Mouse (Mus musculus) heart, embryonic 15.5 days (tissue): Measurements from ENCODE around the gene Vps41. TPM values are rescaled to one million over a fixed set of nuclear protein-coding genes. Genes with fewer than 3 reads are reported as not detected.
A peak's percentile ranks its signal among the peaks of the same experiment; 100 is the strongest.

Experiments used
- ATAC-seq: fragments of 200-750 bp; cut with Nextera tagmentation; replicated peaks from 2 replicates; pipeline ENCODE4 v1.8.0; 2017; ENCODE audit warnings: low read depth, moderate TSS enrichment; ENCODE audit not compliant: insufficient number of reproducible peaks, insufficient read depth, low FRiP score
- H3K27ac ChIP-seq: fragments of 300-500 bp; sonication (generic); 2 replicates; pipeline ENCODE4 v1.5.1; 2015; ENCODE audit warnings: mild to moderate bottlenecking, inconsistent platforms
- H3K27me3 ChIP-seq: fragments of 300-500 bp; sonication (generic); 2 replicates; pipeline ENCODE4 v1.6.1; 2015; ENCODE audit warnings: inconsistent platforms
- H3K36me3 ChIP-seq: fragments of 300-500 bp; sonication (generic); 2 replicates; pipeline ENCODE4 v1.6.1; 2015; ENCODE audit warnings: mild to moderate bottlenecking, inconsistent platforms
- H3K4me1 ChIP-seq: fragments of 300-500 bp; sonication (generic); replicated peaks from 2 replicates; pipeline ENCODE4 v1.6.1; 2015; ENCODE audit warnings: inconsistent platforms
- H3K4me2 ChIP-seq: fragments of 300-500 bp; sonication (generic); 2 replicates; pipeline ENCODE4 v1.6.1; 2015; ENCODE audit warnings: inconsistent platforms, mild to moderate bottlenecking, moderate library complexity
- H3K4me3 ChIP-seq: fragments of 300-500 bp; sonication (generic); 2 replicates; pipeline ENCODE4 v1.5.1; 2015; ENCODE audit warnings: mild to moderate bottlenecking, inconsistent platforms
- H3K9ac ChIP-seq: fragments of 300-500 bp; sonication (generic); 2 replicates; pipeline ENCODE4 v1.6.1; 2015; ENCODE audit warnings: mild to moderate bottlenecking, inconsistent platforms
- H3K9me3 ChIP-seq: fragments of 300-500 bp; sonication (generic); replicated peaks from 2 replicates; pipeline ENCODE4 v1.6.1; 2016; ENCODE audit warnings: inconsistent platforms
- WGBS: fragments of 180-500 bp; shearing (Covaris S2); methylation state at CpG from one replicate; pipeline ENCODE4 v1.1.7; 2015; ENCODE audit warnings: mixed read lengths; 5-methylcytosine and 5-hydroxymethylcytosine counted together
- polyA plus RNA-seq: library from polyadenylated mRNA; unstranded; fragments of >200 nt; fragmentation: Nextera tagmentation; extraction: Ambion mirVana; gene quantifications from 2 replicates; pipeline ENCODE4 v1.2.1, GENCODE M21; 2015

Gene Vps41
- polyA plus RNA-seq, 1 experiment from 2014 or later: 39.6 TPM

GRCm38 (mm10) chr13:18875321-18875720, 158.2 kb downstream of the Vps41 start:
- Histone ChIP-seq H3K4me2 (no peak overlapping the region), H3K27ac (no peak overlapping the region), H3K4me1 (no peaks in the 10 kb centered on the region), H3K36me3 (no peaks in the 10 kb centered on the region), H3K4me3 (no peak overlapping the region), H3K9ac (no peak overlapping the region), H3K9me3 (no peaks in the 10 kb centered on the region), H3K27me3 (no peaks in the 10 kb centered on the region)
- no peak for ATAC-seq
- 36% methylated on average over 7 of the region's 7 CpGs for WGBS

GRCm38 (mm10) chr13:18892910-18893309, 175.8 kb downstream of the Vps41 start:
- no peaks in the 10 kb centered on the region for H3K36me3 ChIP-seq
- WGBS: 38% methylated on average over 9 of the region's 9 CpGs
- peaks cover 6% of the 10 kb centered on the region; the same call in 1 of the 2 replicates for H3K4me1 ChIP-seq
- no peaks in the 10 kb centered on the region for H3K9me3 ChIP-seq
- H3K4me3 ChIP-seq: no peak overlapping the region
- H3K27me3 ChIP-seq: no peaks in the 10 kb centered on the region
- ATAC-seq: 0 out of 2 replicates have a peak, but pooled peaks have one; percentile 55
- H3K4me2 ChIP-seq: no peak overlapping the region
- no peak overlapping the region for H3K9ac ChIP-seq
- H3K27ac ChIP-seq: no peak overlapping the region

DNA sequence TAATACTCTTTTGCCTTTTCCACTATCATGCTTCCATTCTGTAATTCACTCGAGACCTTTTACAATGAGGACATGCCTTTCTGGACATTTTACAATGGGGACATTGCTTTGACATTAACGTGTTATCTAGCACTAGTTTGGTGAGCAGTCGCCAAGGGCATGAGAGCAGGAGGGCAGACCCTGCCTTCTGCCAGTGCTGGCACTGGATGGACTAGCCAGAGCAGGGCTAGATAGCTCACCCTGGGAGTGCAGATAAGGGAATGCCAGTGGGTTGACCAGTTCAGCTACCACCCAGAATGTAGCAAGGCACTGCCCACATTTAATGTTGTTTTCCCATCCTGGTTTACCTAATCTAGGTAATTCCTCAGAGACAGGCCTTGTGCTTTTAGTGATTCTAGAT, 179.7 kb downstream of the Vps41 start:
- no peak overlapping the region for H3K4me2 ChIP-seq
- no peaks in the 10 kb centered on the region for H3K27me3 ChIP-seq
- no peak overlapping the region for H3K4me3 ChIP-seq
- no peak for ATAC-seq
- H3K36me3 ChIP-seq: no peaks in the 10 kb centered on the region
- H3K27ac ChIP-seq: no peak overlapping the region
- H3K9me3 ChIP-seq: no peaks in the 10 kb centered on the region
- peaks cover 6% of the 10 kb centered on the region for H3K4me1 ChIP-seq
- H3K9ac ChIP-seq: no peak overlapping the region
- 70% methylated on average over 3 of the region's 3 CpGs for WGBS

DNA sequence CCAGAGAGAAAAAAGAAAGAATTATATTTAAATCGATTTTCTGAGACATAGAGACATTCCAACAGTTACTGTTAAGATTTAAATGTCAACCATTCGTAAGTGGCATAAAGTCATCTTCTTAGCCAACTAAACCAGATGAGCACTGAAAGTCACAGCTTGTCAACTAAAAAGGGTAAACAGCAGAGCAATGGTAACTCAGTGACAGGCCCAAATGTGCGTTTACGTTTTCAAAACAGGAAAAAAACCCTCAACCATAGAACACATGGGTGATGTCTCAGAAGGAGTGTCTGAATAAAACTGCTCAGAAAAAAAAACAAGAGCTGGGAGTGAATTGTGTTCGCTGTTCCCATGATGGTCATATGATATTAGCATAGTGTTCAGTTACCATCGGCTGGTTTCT, 186.5 kb downstream of the Vps41 start:
- no peak for ATAC-seq
- WGBS: 80% methylated on average over 6 of the region's 6 CpGs
- H3K4me1 ChIP-seq: no peaks in the 10 kb centered on the region; the same call in 1 of the 2 replicates
- H3K9ac ChIP-seq: no peak overlapping the region
- no peak overlapping the region for H3K4me3 ChIP-seq
- no peaks in the 10 kb centered on the region for H3K9me3 ChIP-seq
- no peak overlapping the region for H3K27ac ChIP-seq
- H3K36me3 ChIP-seq: no peaks in the 10 kb centered on the region
- no peaks in the 10 kb centered on the region for H3K27me3 ChIP-seq
- H3K4me2 ChIP-seq: no peak overlapping the region

GRCm38 (mm10) chr13:18914774-18915173, 197.7 kb downstream of the Vps41 start:
- Histone ChIP-seq H3K27me3 (no peaks in the 10 kb centered on the region), H3K4me2 (no peak overlapping the region), H3K27ac (no peak overlapping the region), H3K9ac (no peak overlapping the region), H3K4me3 (no peak overlapping the region), H3K9me3 (no peaks in the 10 kb centered on the region), H3K4me1 (no peaks in the 10 kb centered on the region), H3K36me3 (no peaks in the 10 kb centered on the region)
- WGBS: 70% methylated on average over 4 of the region's 4 CpGs
- ATAC-seq: no peak

Other genes starting within 250 kb of the Vps41 start
- 0.33 and 1.2 TPM in 2 replicates for gene Amph, start 230.9 kb downstream of the Vps41 start, polyA plus RNA-seq